Mouse (Mus musculus): ENCODE data around the gene Tbc1d24.

GRCm38 (mm10) chr17:24209916-24210240, 4.5 kb upstream of the Tbc1d24 start:
- TF ChIP-seq EP300 (IDR thresholded peaks at IDR 0.05; ENCODE audit: low read length) (no peak), POLR2AphosphoS2 (IDR thresholded peaks at IDR 0.05; ENCODE audit: low read depth, low read length) (no peak), CTCF (conservative IDR thresholded peaks at IDR 0.05 in 1 of 2, IDR thresholded peaks at IDR 0.05 in 1 of 2; ENCODE audit: low read depth in 2 of 2, low read length in 2 of 2) (no peak), ZC3H11A (IDR thresholded peaks at IDR 0.05; ENCODE audit: low read depth, low read length) (no peak), NELFE (IDR thresholded peaks at IDR 0.05; ENCODE audit: low read depth, low read length) (no peak), POLR2A (IDR thresholded peaks at IDR 0.05; ENCODE audit: low read depth, low read length) (no peak), TCF12 (IDR thresholded peaks at IDR 0.05; ENCODE audit: low read depth, low read length) (no peak), SIN3A (IDR thresholded peaks at IDR 0.05; ENCODE audit: low read length) (no peak), ZKSCAN1 (IDR thresholded peaks at IDR 0.05; ENCODE audit: borderline replicate concordance, low read depth, low read length) (no peak), MAX (IDR thresholded peaks at IDR 0.05; ENCODE audit: low read length) (no peak), RAD21 (IDR thresholded peaks at IDR 0.05; ENCODE audit: low read depth, low read length) (no peak), ZNF384 (IDR thresholded peaks at IDR 0.05; ENCODE audit: low read depth, low read length) (no peak), MAFK (IDR thresholded peaks at IDR 0.05; ENCODE audit: insufficient replicate concordance, low read length) (no peak), TBP (conservative IDR thresholded peaks at IDR 0.05; ENCODE audit: low read depth, low read length) (no peak)
